Mouse (Mus musculus): ENCODE results near the gene Zcchc3. TPM values are rescaled to one million over a fixed set of nuclear protein-coding genes. Genes with fewer than 3 reads are reported as not detected.
"Not testable (repeated sequence)": the region's sequence is repeated elsewhere in the genome, so short reads cannot be mapped to it uniquely, and the experiment has no call there.

The Zcchc3 gene
- 10 to 100 TPM; 10.6 to 10.9 TPM for total RNA-seq (2021)

GRCm38 (mm10) chr2:152414591-152415165 is at the start of gene Zcchc3:
Zcchc3 (minus strand) TSS chr2:152415027.
- intact Hi-C loops (cut with DNase I) = no loop called here

GRCm38 (mm10) chr2:152459241-152459640 is 44.4 kb upstream of the Zcchc3 start:
- DNase-seq (ENCODE audit: extremely low spot score in 1 of 2, low spot score in 2 of 2) = no peak
- intact Hi-C loops (cut with DNase I) = loop anchor here (10.0 kb wide), 1 partner anchor 216 kb away; no protein-coding TSS in a partner anchor

More at GRCm38 (mm10) chr2:152414591-152415165, at the start of gene Zcchc3:
- peak; percentile 82 to 94 for DNase-seq (ENCODE audit: extremely low spot score in 1 of 2, low spot score in 2 of 2)

- intact Hi-C loops (cut with DNase I) = loop anchor here (10.0 kb wide), 1 partner anchor 223 kb away; no protein-coding TSS in a partner anchor
These were observed 37.4 kb upstream of the Zcchc3 start for GRCm38 (mm10) chr2:152452101-152452781.

GRCm38 (mm10) chr2:152450241-152450640 is 35.4 kb upstream of the Zcchc3 start:
- intact Hi-C loops (cut with DNase I) = loop anchor here (10.0 kb wide), 1 partner anchor 225 kb away; no protein-coding TSS in a partner anchor
- DNase-seq (ENCODE audit: extremely low spot score in 1 of 2, low spot score in 2 of 2) = peak; percentile 45 to 64

More at GRCm38 (mm10) chr2:152452101-152452781, 37.4 kb upstream of the Zcchc3 start:
- DNase-seq (ENCODE audit: extremely low spot score in 1 of 2, low spot score in 2 of 2) = no peak

GRCm38 (mm10) chr2:152447461-152447860 is 32.6 kb upstream of the Zcchc3 start:
- intact Hi-C loops (cut with DNase I) = no loop called here
- no peak for DNase-seq (ENCODE audit: extremely low spot score in 1 of 2, low spot score in 2 of 2)

- intact Hi-C loops (cut with DNase I) = no loop called here
- DNase-seq (ENCODE audit: extremely low spot score in 1 of 2, low spot score in 2 of 2) = no peak
These were observed 31.8 kb upstream of the Zcchc3 start for GRCm38 (mm10) chr2:152446642-152447041.

- intact Hi-C loops (cut with DNase I) = no loop called here
- peak; percentile 32 to 62 for DNase-seq (ENCODE audit: extremely low spot score in 1 of 2, low spot score in 2 of 2)
These were observed 28.5 kb upstream of the Zcchc3 start for GRCm38 (mm10) chr2:152443281-152443680.

- intact Hi-C loops (cut with DNase I) = no loop called here
- no peak for DNase-seq (ENCODE audit: extremely low spot score in 1 of 2, low spot score in 2 of 2)
These were observed 27.5 kb upstream of the Zcchc3 start for GRCm38 (mm10) chr2:152442322-152442721.

- no peak for DNase-seq (ENCODE audit: extremely low spot score in 1 of 2, low spot score in 2 of 2)
- intact Hi-C loops (cut with DNase I) = no loop called here
These were observed 25.0 kb upstream of the Zcchc3 start for GRCm38 (mm10) chr2:152439833-152440232.

- DNase-seq (ENCODE audit: extremely low spot score in 1 of 2, low spot score in 2 of 2) = no peak
- intact Hi-C loops (cut with DNase I) = no loop called here
These were observed 24.1 kb upstream of the Zcchc3 start for GRCm38 (mm10) chr2:152438963-152439362.

- intact Hi-C loops (cut with DNase I) = loop anchor here (2.0 kb wide), 1 partner anchor 44 kb away; no protein-coding TSS in a partner anchor
- DNase-seq (ENCODE audit: extremely low spot score in 1 of 2, low spot score in 2 of 2) = peak; percentile 77 to 88
These were observed 22.4 kb upstream of the Zcchc3 start for GRCm38 (mm10) chr2:152436983-152437860.

GRCm38 (mm10) chr2:152436405-152436901 is 21.6 kb upstream of the Zcchc3 start:
- intact Hi-C loops (cut with DNase I) = loop anchor here (2.0 kb wide), 1 partner anchor 44 kb away; no protein-coding TSS in a partner anchor
- no peak for DNase-seq (ENCODE audit: extremely low spot score in 1 of 2, low spot score in 2 of 2)

- DNase-seq (ENCODE audit: extremely low spot score in 1 of 2, low spot score in 2 of 2) = not testable (repeated sequence)
These were observed 13.7 kb upstream of the Zcchc3 start for GRCm38 (mm10) chr2:152428481-152428880.

GRCm38 (mm10) chr2:152427493-152427892 is 12.7 kb upstream of the Zcchc3 start:
- intact Hi-C loops (cut with DNase I) = no loop called here
- DNase-seq (ENCODE audit: extremely low spot score in 1 of 2, low spot score in 2 of 2) = peak in 1 of 2 experiments; percentile 38

More at GRCm38 (mm10) chr2:152428481-152428880, 13.7 kb upstream of the Zcchc3 start:
- intact Hi-C loops (cut with DNase I) = not testable (repeated sequence)

GRCm38 (mm10) chr2:152415786-152416185 is 959 bp upstream of the Zcchc3 start:
- DNase-seq (ENCODE audit: extremely low spot score in 1 of 2, low spot score in 2 of 2) = no peak
- intact Hi-C loops (cut with DNase I) = no loop called here

GRCm38 (mm10) chr2:152415287-152415686 is 460 bp upstream of the Zcchc3 start, which contains the start of gene 6820408C15Rik:
6820408C15Rik (plus strand) TSS chr2:152415587.
- intact Hi-C loops (cut with DNase I) = no loop called here
- no peak for DNase-seq (ENCODE audit: extremely low spot score in 1 of 2, low spot score in 2 of 2)

- intact Hi-C loops (cut with DNase I) = no loop called here
- peak in 1 of 2 experiments; percentile 54 for DNase-seq (ENCODE audit: extremely low spot score in 1 of 2, low spot score in 2 of 2)
These were observed 852 bp downstream of the Zcchc3 start for GRCm38 (mm10) chr2:152413765-152414584.
